Mouse (Mus musculus) embryonic facial prominence, embryonic 14.5 days (tissue): ENCODE data around the gene Shroom3. TPM values are rescaled to one million over a fixed set of nuclear protein-coding genes. Genes with fewer than 3 reads are reported as not detected.
A peak's percentile ranks its signal among the peaks of the same experiment; 100 is the strongest.

Experiments used
- microRNA counts: library from miRNA; unstranded; fragments of <30 nt; microRNA quantifications from one replicate; lab custom pipeline; 2017
- microRNA-seq: library from miRNA; unstranded; fragments of <30 nt; microRNA quantifications from one replicate; pipeline ENCODE4, GENCODE M21; 2016; ENCODE audit warnings: borderline number of aligned reads
- polyA plus RNA-seq: library from polyadenylated mRNA; unstranded; fragments of >200 nt; fragmentation: Nextera tagmentation; extraction: Ambion mirVana; gene quantifications from 2 replicates; pipeline ENCODE4 v1.2.1, GENCODE M21; 2014

Shroom3 gene
- polyA plus RNA-seq, 1 experiment from 2014 or later: 3.4 TPM

MicroRNA genes within 50 kb of the gene (microRNA counts, 519-probe panel; counts per million panel counts)
- 2,376 counts per million, percentile 43 among the panel's probes with 10 or more counts for microRNA mmu-miR-1961 (lab: Ali Mortazavi, UCI)

Small RNAs within 50 kb of the gene (microRNA-seq; reads per million reads assigned to microRNA genes)
- not detected for gene Mir1961

Other genes starting within 250 kb of the Shroom3 start
- gene Nup54, start 248.2 kb upstream of the Shroom3 start, polyA plus RNA-seq: 39.8 and 43.9 TPM in 2 replicates
- 11.4 and 11.5 TPM in 2 replicates for gene Scarb2, start 176.6 kb upstream of the Shroom3 start, polyA plus RNA-seq
- 0.71 and 2.3 TPM in 2 replicates for gene Fam47e, start 128.4 kb upstream of the Shroom3 start, polyA plus RNA-seq
- gene Stbd1, start 80.4 kb upstream of the Shroom3 start, polyA plus RNA-seq: 48.2 and 68.2 TPM in 2 replicates
- gene Ccdc158, start 8.2 kb upstream of the Shroom3 start, polyA plus RNA-seq: 0.88 and 1.4 TPM in 2 replicates